Mouse (Mus musculus) kidney, embryonic 16.5 days (tissue): ENCODE measurements at regions not wholly inside any gene's neighbourhood (a gene's known extent, or its start where the extent isn't known, plus 50 kb on each side); places are given as distances from the start of the nearest gene placed in this dataset.

Experiments used
- ATAC-seq: fragments of 200-750 bp; cut with Nextera tagmentation; 2 replicates; pipeline ENCODE4 v1.8.0; 2017; ENCODE audit warnings: moderate TSS enrichment; ENCODE audit not compliant: low FRiP score, low TSS enrichment
- H3K27ac ChIP-seq: fragments of 300-500 bp; sonication (generic); 2 replicates; pipeline ENCODE4 v1.5.1; 2014; ENCODE audit warnings: low read length
- H3K27me3 ChIP-seq: fragments of 300-500 bp; sonication (generic); 2 replicates; pipeline ENCODE4 v1.6.1; 2014; ENCODE audit warnings: low read length, control low read depth, mixed read lengths; ENCODE audit not compliant: insufficient read depth
- H3K36me3 ChIP-seq: fragments of 300-500 bp; sonication (generic); 2 replicates; pipeline ENCODE4 v1.6.1; 2014; ENCODE audit warnings: low read length, control low read depth, mixed read lengths; ENCODE audit not compliant: insufficient read depth
- H3K4me1 ChIP-seq: fragments of 300-500 bp; sonication (generic); 2 replicates; pipeline ENCODE4 v1.6.1; 2014; ENCODE audit warnings: low read length, control low read depth, mixed read lengths; ENCODE audit not compliant: insufficient read depth
- H3K4me2 ChIP-seq: fragments of 300-500 bp; sonication (generic); replicated peaks from 2 replicates; pipeline ENCODE4 v1.6.1; 2014; ENCODE audit warnings: low read depth, low read length
- H3K4me3 ChIP-seq: fragments of 300-500 bp; sonication (generic); 2 replicates; pipeline ENCODE4 v1.5.1; 2014; ENCODE audit warnings: mild to moderate bottlenecking, low read length
- H3K9ac ChIP-seq: fragments of 300-500 bp; sonication (generic); replicated peaks from 2 replicates; pipeline ENCODE4 v1.6.1; 2014; ENCODE audit warnings: low read length
- H3K9me3 ChIP-seq: fragments of 300-500 bp; sonication (generic); 2 replicates; pipeline ENCODE4 v1.6.1; 2016; ENCODE audit warnings: low read length, control low read depth
- WGBS: fragments of 180-500 bp; shearing (Covaris S2); extraction: QIAGEN DNeasy Blood & Tissue Kit; methylation state at CpG from one replicate; pipeline ENCODE4 v1.1.7; 2014; 5-methylcytosine and 5-hydroxymethylcytosine counted together

DNA sequence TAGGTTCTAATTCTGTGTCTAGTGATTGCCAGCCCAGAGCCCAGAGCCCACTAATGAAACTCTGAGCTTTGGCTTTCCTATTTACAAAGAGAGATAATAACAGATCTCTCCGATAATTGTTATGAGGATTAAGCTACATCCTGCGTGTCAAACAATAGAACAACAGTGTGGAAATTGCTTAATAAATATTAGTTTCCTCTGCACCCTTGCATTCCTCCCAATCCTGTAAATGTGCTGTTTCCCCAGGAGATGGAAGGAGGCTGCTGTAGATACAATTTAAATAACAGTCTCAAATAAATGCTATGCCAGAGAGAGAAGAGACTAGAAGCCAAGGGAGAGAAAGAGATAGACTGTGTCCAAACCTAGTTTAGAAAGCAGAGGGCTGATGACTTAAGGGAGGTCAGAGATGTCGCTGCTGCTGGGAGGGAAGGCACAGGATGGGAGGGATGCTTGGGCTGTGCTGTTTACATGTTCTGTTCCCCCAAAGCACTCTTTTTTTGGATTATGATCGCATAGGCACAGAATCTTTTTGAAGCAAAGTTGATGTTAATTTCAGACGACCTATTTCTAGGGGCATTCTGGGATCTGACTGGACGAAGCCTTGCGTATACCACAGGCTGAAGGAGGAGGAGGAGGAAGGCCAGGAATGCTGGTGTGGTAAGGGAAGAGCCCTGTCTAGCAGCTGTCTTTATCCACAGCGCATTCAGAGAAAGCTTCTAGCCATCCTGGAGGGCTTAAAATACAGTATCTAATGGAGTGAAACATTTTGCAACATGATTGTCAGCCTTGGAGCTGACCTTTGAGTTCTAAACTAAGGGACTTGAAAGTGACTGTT is 103.4 kb upstream of the Fbxo11 start:
- no peak for ATAC-seq
- Histone ChIP-seq H3K9ac (no peak overlapping the region), H3K4me2 (no peak overlapping the region), H3K36me3 (no peaks in the 10 kb centered on the region), H3K4me3 (no peak overlapping the region), H3K9me3 (no peaks in the 10 kb centered on the region), H3K27me3 (no peaks in the 10 kb centered on the region), H3K4me1 (no peaks in the 10 kb centered on the region), H3K27ac (no peak overlapping the region)
- WGBS: 79% methylated on average over 8 of the region's 8 CpGs

DNA sequence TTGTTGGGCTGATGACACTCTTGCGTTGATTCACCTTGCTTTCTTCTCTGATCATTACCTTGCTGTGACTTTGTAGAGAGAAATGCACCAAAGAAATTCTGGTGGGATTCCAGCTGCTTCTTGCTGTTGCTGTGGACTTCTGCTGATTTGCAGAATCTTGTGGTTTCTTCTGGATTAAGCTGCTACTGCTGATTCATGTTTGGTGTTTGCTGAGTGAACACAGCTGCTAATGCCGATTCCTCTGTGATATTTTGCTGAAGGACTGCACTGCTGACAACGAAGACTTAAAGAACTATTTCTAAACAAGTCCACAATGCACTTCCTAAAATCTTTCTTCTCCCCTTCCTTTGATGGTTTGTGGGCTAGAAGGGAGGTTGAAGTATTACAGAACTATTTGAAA is 106.5 kb upstream of the Fbxo11 start:
- H3K27me3 ChIP-seq: no peaks in the 10 kb centered on the region
- no peak overlapping the region for H3K4me2 ChIP-seq
- H3K4me1 ChIP-seq: no peaks in the 10 kb centered on the region
- no peak overlapping the region for H3K4me3 ChIP-seq
- no peak overlapping the region for H3K27ac ChIP-seq
- no peak for ATAC-seq
- H3K9ac ChIP-seq: no peak overlapping the region
- H3K9me3 ChIP-seq: no peaks in the 10 kb centered on the region
- H3K36me3 ChIP-seq: no peaks in the 10 kb centered on the region
- 85% methylated on average over 3 of the region's 3 CpGs for WGBS

DNA sequence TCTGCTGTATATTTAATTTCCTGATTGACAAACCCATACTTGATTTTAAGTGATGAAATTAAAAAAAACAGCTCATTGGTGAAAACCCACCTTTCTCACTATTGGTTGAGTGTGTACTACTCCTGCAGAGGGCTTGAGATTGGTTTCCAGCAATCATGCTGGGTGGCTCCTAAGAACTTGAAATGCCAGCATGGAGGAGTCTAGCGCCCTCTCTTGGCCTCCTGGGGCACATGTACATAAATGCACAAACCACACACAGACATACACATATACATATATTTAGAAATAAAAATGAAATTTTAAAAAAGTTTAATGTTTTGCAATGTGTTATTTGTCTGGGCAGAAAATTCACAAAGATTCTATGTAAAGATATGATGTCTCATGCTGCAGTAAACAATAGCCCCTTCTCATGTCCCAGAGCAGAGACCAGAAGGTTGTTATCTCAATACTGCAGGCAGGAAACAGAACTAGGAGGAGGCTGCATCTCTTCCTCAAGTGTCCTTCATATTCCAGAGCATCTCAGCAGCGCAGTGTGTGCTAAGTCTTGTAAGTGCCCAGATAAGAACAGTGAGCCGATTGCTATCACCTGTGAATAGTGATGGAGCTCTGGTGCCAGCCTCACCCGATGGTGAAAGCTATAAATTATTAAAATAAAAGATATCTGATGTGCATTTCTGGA is 108.4 kb upstream of the Fbxo11 start:
- H3K4me3 ChIP-seq: no peak overlapping the region

DNA sequence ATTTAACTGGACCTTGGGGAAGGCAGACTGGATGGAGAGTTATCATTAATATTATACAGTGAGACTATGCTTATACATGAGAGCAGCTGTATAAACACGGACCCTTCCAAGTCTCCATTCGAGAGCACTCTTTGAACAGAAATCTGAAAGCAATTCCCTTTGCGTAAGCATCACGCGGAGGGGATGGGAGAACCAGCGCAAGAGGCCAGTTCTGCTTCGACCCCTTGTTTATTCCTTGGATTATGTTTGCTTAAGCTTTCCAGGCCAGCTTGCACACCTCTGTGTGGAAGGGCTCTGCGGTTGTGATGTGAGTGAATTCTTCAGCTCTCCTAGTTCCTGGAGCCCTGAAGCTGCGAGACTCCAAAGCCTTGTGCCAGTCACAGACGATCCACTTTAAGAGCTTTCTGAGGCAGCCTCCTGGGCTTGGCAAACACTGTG is 109.2 kb upstream of the Fbxo11 start:
- Histone ChIP-seq H3K4me3 (no peak overlapping the region), H3K9me3 (no peaks in the 10 kb centered on the region), H3K9ac (no peak overlapping the region), H3K4me2 (no peak overlapping the region), H3K4me1 (no peaks in the 10 kb centered on the region), H3K36me3 (no peaks in the 10 kb centered on the region), H3K27me3 (no peaks in the 10 kb centered on the region), H3K27ac (0 out of 2 replicates have a peak overlapping the region, but pooled peaks have one; percentile 14)
- peak; percentile 61; the same call in 1 of the 2 replicates for ATAC-seq
- WGBS: 63% methylated on average over 10 of the region's 10 CpGs

More for the DNA sequence above, 108.4 kb upstream of the Fbxo11 start:
- no peak for ATAC-seq
- H3K9me3 ChIP-seq: no peaks in the 10 kb centered on the region
- H3K36me3 ChIP-seq: no peaks in the 10 kb centered on the region
- H3K27ac ChIP-seq: no peak overlapping the region
- 79% methylated on average over 4 of the region's 4 CpGs for WGBS
- H3K4me2 ChIP-seq: no peak overlapping the region
- no peaks in the 10 kb centered on the region for H3K4me1 ChIP-seq
- H3K27me3 ChIP-seq: no peaks in the 10 kb centered on the region
- H3K9ac ChIP-seq: no peak overlapping the region

DNA sequence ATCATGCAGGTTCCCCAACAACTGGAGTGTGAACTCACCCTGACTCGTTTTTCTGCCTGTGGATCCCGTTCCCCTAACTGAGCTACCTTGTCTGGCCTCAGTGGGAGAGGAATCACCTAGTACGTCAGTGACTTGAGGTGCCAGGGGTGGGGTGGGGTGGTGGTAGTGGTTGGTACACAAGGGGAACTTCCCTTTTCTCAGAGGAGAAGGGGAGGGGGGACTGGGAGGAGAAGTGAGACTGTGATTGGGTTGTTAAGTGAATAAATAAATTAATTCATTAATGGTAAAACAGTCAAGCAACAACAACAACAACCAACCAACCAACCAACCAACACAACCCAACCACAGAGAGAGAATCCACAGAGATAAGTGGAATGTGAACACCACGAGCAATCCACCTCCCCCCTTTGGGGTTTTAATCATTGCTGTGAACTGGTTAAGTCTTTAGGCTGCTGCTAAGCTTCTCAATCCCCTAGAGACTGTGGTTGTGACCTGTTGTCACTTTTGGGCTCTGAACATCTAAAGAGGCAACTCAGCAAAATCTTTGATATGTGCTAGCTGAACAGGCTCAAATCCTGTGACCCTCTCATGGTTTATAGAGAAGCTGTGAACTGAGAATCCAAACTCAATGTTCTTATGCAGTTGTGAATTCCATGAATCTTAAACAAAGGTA is 111.0 kb upstream of the Fbxo11 start:
- Histone ChIP-seq H3K4me2 (no peak overlapping the region), H3K9me3 (no peaks in the 10 kb centered on the region), H3K27ac (no peak overlapping the region), H3K36me3 (no peaks in the 10 kb centered on the region), H3K9ac (no peak overlapping the region), H3K27me3 (no peaks in the 10 kb centered on the region), H3K4me1 (no peaks in the 10 kb centered on the region), H3K4me3 (no peak overlapping the region)
- no peak for ATAC-seq
- WGBS: 81% methylated on average over 4 of the region's 4 CpGs

DNA sequence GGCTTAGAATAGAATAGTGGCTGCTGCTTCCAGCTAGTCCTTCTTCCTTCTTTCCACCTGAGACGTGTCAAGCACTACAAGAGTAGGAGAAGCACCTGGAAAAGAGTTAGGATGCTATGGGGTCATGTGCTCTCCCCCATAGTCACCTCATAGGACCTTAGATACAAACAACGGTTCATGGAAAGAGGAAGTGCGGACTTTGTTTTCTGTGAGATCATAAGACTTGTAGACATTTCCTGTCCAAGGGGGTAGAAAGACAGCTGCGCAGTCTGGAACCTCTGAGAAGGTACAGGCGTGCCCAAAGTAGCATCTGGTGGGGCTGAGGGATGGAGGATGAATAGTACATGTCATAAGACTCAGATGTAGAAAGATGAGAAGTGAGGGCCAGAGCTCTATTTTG is 125.6 kb upstream of the Fbxo11 start:
- ATAC-seq: no peak
- WGBS: 74% methylated on average over 5 of the region's 5 CpGs
- no peak overlapping the region for H3K27ac ChIP-seq
- no peak overlapping the region for H3K4me2 ChIP-seq
- no peak overlapping the region for H3K4me3 ChIP-seq
- no peaks in the 10 kb centered on the region for H3K4me1 ChIP-seq
- no peaks in the 10 kb centered on the region for H3K27me3 ChIP-seq
- no peaks in the 10 kb centered on the region for H3K36me3 ChIP-seq
- H3K9ac ChIP-seq: no peak overlapping the region
- no peaks in the 10 kb centered on the region for H3K9me3 ChIP-seq

DNA sequence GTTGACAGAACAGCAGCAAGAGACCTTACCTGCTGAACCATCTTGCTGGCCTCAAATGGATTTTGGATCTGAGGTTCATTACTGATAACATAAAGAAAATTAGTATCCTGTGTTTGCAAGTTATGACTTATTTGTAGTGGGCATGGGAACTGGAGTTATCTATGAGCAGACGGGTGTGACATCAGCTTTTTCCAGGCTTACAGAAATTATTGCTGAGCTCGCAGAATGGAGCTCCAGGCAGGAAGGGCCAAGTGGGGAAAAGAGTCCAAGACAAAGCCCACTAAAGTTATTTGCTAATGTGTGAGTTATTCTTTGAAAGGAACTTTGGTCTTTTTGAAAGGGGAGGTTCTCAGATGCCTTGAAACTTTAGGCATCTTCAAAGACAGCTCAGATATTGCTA is 126.4 kb upstream of the Fbxo11 start:
- WGBS: 80% methylated on average over 2 of the region's 2 CpGs
- Histone ChIP-seq H3K4me3 (no peak overlapping the region), H3K4me1 (no peaks in the 10 kb centered on the region), H3K27ac (no peak overlapping the region), H3K36me3 (no peaks in the 10 kb centered on the region), H3K9ac (no peak overlapping the region), H3K27me3 (no peaks in the 10 kb centered on the region), H3K9me3 (no peaks in the 10 kb centered on the region), H3K4me2 (no peak overlapping the region)
- ATAC-seq: no peak

DNA sequence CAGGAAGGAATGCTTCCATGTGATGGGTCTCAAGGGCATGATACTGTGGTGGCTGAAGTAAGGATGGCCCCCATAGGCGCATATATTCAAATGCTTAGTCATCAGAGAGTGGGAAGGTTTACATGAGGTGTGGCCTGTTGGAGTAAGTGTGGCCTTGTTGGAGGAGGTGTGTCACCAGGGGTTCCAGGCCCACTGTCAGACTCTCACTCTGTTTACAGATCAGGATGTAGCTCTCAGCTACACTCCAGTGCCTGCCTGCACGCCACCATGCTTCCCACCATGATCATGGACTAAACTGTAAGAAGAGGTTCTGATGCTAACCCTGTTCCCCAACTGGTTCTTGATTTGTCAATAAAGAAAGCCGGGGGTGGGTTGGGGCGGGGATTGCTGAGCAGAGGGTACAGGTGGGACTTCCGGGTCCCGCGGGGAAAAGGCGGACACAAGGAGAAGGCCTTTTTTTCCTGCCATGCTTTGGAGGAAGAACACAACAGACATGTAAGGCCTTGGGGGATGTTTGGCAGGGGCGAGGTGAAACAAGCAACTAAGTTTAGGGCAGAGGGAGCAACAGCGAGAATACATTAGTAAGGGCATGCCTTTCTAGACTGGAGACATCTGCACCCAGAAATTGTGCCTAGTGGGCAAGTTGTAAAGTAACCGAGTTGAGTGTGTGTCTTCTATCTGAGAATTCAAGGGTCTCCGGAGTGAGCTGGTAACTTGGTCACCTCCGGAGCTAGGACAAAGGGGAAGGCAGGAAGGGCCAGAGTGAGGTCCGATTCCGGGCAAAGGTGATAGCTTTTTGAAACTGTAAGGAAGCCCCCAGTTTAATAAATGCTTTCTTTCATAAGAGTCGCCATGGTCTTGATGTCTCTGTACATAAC is 127.1 kb upstream of the Fbxo11 start:
- H3K4me1 ChIP-seq: no peaks in the 10 kb centered on the region
- no peak overlapping the region for H3K27ac ChIP-seq
- no peak overlapping the region for H3K9ac ChIP-seq
- WGBS: 93% methylated on average over 16 of the region's 16 CpGs
- H3K9me3 ChIP-seq: no peaks in the 10 kb centered on the region
- H3K36me3 ChIP-seq: no peaks in the 10 kb centered on the region
- H3K27me3 ChIP-seq: no peaks in the 10 kb centered on the region
- H3K4me3 ChIP-seq: no peak overlapping the region
- H3K4me2 ChIP-seq: no peak overlapping the region
- no peak for ATAC-seq

DNA sequence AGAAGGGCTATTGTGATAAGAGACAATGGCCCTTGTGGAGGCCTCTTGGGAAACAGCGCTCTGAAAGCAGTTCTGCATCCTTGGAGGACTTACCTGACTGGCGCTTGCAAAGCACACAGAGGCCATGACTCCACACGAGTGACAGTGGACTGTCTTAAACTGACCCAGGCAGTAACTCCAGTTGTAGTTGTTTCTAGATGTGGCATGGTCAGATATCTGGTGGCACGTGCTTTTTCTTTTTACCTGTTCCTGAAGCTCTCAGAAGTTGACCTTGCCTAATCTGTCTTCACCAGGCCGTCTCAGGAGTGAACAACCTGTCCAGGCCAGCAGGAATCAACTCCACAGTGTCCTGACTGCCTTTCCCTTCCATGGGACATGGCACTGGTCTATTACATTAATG is 129.6 kb upstream of the Fbxo11 start:
- Histone ChIP-seq H3K27me3 (no peaks in the 10 kb centered on the region), H3K4me2 (no peak overlapping the region), H3K4me3 (no peak overlapping the region), H3K9ac (no peak overlapping the region), H3K36me3 (no peaks in the 10 kb centered on the region), H3K27ac (no peak overlapping the region), H3K4me1 (no peaks in the 10 kb centered on the region), H3K9me3 (no peaks in the 10 kb centered on the region)
- no peak for ATAC-seq
- 88% methylated on average over 5 of the region's 5 CpGs for WGBS
